Mouse (Mus musculus) intestine, embryonic 15.5 days (tissue): ENCODE measurements at regions not wholly inside any gene's neighbourhood (a gene's known extent, or its start where the extent isn't known, plus 50 kb on each side); places are given as distances from the start of the nearest gene placed in this dataset.

Experiments used
- ATAC-seq: fragments of 200-750 bp; cut with Nextera tagmentation; 2 replicates; pipeline ENCODE4 v1.8.0; 2017; ENCODE audit warnings: moderate TSS enrichment, moderate library complexity
- H3K27ac ChIP-seq: fragments of 300-500 bp; sonication (generic); 2 replicates; pipeline ENCODE4 v1.5.1; 2015; ENCODE audit warnings: mild to moderate bottlenecking, inconsistent platforms
- H3K27me3 ChIP-seq: fragments of 300-500 bp; sonication (generic); replicated peaks from 2 replicates; pipeline ENCODE4 v1.6.1; 2015; ENCODE audit warnings: inconsistent platforms
- H3K36me3 ChIP-seq: fragments of 300-500 bp; sonication (generic); 2 replicates; pipeline ENCODE4 v1.6.1; 2015; ENCODE audit warnings: inconsistent platforms
- H3K4me1 ChIP-seq: fragments of 300-500 bp; sonication (generic); replicated peaks from 2 replicates; pipeline ENCODE4 v1.6.1; 2015; ENCODE audit warnings: inconsistent platforms
- H3K4me2 ChIP-seq: fragments of 300-500 bp; sonication (generic); replicated peaks from 2 replicates; pipeline ENCODE4 v1.6.1; 2015; ENCODE audit warnings: mild to moderate bottlenecking, inconsistent platforms
- H3K4me3 ChIP-seq: fragments of 300-500 bp; sonication (generic); replicated peaks from 2 replicates; pipeline ENCODE4 v1.5.1; 2015; ENCODE audit warnings: inconsistent platforms
- H3K9ac ChIP-seq: fragments of 300-500 bp; sonication (generic); 2 replicates; pipeline ENCODE4 v1.6.1; 2015; ENCODE audit warnings: inconsistent platforms
- H3K9me3 ChIP-seq: fragments of 300-500 bp; sonication (generic); 2 replicates; pipeline ENCODE4 v1.6.1; 2016; ENCODE audit warnings: inconsistent platforms
- WGBS: fragments of 180-500 bp; shearing (Covaris S2); methylation state at CpG from one replicate; pipeline ENCODE4 v1.1.7; 2015; 5-methylcytosine and 5-hydroxymethylcytosine counted together

GRCm38 (mm10) chr4:55976265-55976664 lies 444.0 kb upstream of the Klf4 start:
- no peaks in the 10 kb centered on the region for H3K36me3 ChIP-seq
- no peak overlapping the region for H3K27ac ChIP-seq
- no peak overlapping the region for H3K4me2 ChIP-seq
- H3K27me3 ChIP-seq = no peaks in the 10 kb centered on the region
- no peak overlapping the region for H3K9ac ChIP-seq
- WGBS = 69% methylated on average over 2 of the region's 2 CpGs
- H3K9me3 ChIP-seq = no peaks in the 10 kb centered on the region
- no peak overlapping the region for H3K4me3 ChIP-seq
- no peaks in the 10 kb centered on the region for H3K4me1 ChIP-seq
- no peak for ATAC-seq

- WGBS = 68% methylated on average over 1 of the region's 1 CpGs
- ATAC-seq = no peak
- H3K4me2 ChIP-seq = no peak overlapping the region
- no peaks in the 10 kb centered on the region for H3K9me3 ChIP-seq
- H3K27ac ChIP-seq = no peak overlapping the region
- no peak overlapping the region for H3K4me3 ChIP-seq
- no peaks in the 10 kb centered on the region for H3K36me3 ChIP-seq
- no peaks in the 10 kb centered on the region for H3K27me3 ChIP-seq
- H3K9ac ChIP-seq = no peak overlapping the region
- H3K4me1 ChIP-seq = no peaks in the 10 kb centered on the region
Measured at GRCm38 (mm10) chr4:55973706-55974105, 441.4 kb upstream of the Klf4 start.

GRCm38 (mm10) chr4:55972235-55972819 lies 440.1 kb upstream of the Klf4 start:
- H3K4me2 ChIP-seq = no peak overlapping the region
- ATAC-seq = peak; percentile 55
- no peaks in the 10 kb centered on the region for H3K4me1 ChIP-seq
- H3K27ac ChIP-seq = peak overlapping the region; percentile 38; the same call in 1 of the 2 replicates
- H3K4me3 ChIP-seq = no peak overlapping the region
- no peaks in the 10 kb centered on the region for H3K9me3 ChIP-seq
- no peaks in the 10 kb centered on the region for H3K27me3 ChIP-seq
- 46% methylated on average over 7 of the region's 7 CpGs for WGBS
- no peak overlapping the region for H3K9ac ChIP-seq
- no peaks in the 10 kb centered on the region for H3K36me3 ChIP-seq

DNA sequence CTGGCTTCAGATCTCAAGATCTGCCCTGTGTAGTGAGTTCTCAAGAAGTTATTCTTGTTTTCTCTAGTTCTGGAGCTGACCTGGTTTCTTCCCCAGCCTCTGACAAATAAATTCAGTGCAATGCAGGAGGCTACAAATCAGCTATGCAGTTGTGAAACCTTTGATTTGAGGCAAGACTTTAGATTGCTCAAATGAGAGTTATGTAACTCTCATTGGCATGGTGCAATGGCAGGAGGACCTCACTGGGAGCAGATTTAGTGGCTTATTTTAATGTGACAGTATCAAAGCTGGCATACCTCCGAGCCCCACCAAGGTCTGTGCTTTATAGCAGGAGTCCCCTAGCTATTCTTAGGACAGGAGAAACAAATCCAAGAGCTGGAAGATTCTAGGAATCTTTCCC lies 427.8 kb upstream of the Klf4 start:
- H3K4me2 ChIP-seq = no peak overlapping the region
- no peak overlapping the region for H3K9ac ChIP-seq
- no peaks in the 10 kb centered on the region for H3K4me1 ChIP-seq
- H3K27ac ChIP-seq = no peak overlapping the region
- H3K36me3 ChIP-seq = no peaks in the 10 kb centered on the region
- WGBS = 89% methylated on average over 1 of the region's 1 CpGs
- no peak for ATAC-seq
- H3K27me3 ChIP-seq = no peaks in the 10 kb centered on the region
- H3K9me3 ChIP-seq = no peaks in the 10 kb centered on the region
- H3K4me3 ChIP-seq = no peak overlapping the region

GRCm38 (mm10) chr4:55953701-55954100 lies 421.4 kb upstream of the Klf4 start:
- Histone ChIP-seq H3K27me3 (no peaks in the 10 kb centered on the region), H3K9me3 (no peaks in the 10 kb centered on the region), H3K4me3 (no peak overlapping the region), H3K4me2 (no peak overlapping the region), H3K9ac (no peak overlapping the region), H3K4me1 (no peaks in the 10 kb centered on the region), H3K36me3 (no peaks in the 10 kb centered on the region), H3K27ac (no peak overlapping the region)
- no peak for ATAC-seq
- WGBS = 93% methylated on average over 1 of the region's 1 CpGs

GRCm38 (mm10) chr4:55952220-55952619 lies 420.0 kb upstream of the Klf4 start:
- no peak overlapping the region for H3K4me2 ChIP-seq
- no peak overlapping the region for H3K4me3 ChIP-seq
- no peaks in the 10 kb centered on the region for H3K4me1 ChIP-seq
- no peaks in the 10 kb centered on the region for H3K9me3 ChIP-seq
- no peaks in the 10 kb centered on the region for H3K27me3 ChIP-seq
- no peak for ATAC-seq
- WGBS = 69% methylated on average over 3 of the region's 3 CpGs
- H3K36me3 ChIP-seq = no peaks in the 10 kb centered on the region
- H3K27ac ChIP-seq = no peak overlapping the region
- H3K9ac ChIP-seq = no peak overlapping the region

GRCm38 (mm10) chr4:55941423-55941822 lies 409.2 kb upstream of the Klf4 start:
- no peaks in the 10 kb centered on the region for H3K4me1 ChIP-seq
- no peaks in the 10 kb centered on the region for H3K27me3 ChIP-seq
- no peak overlapping the region for H3K27ac ChIP-seq
- no peaks in the 10 kb centered on the region for H3K36me3 ChIP-seq
- no peak overlapping the region for H3K4me2 ChIP-seq
- ATAC-seq = no peak
- no peaks in the 10 kb centered on the region for H3K9me3 ChIP-seq
- WGBS = 49% methylated on average over 1 of the region's 1 CpGs
- H3K4me3 ChIP-seq = no peak overlapping the region
- H3K9ac ChIP-seq = no peak overlapping the region

DNA sequence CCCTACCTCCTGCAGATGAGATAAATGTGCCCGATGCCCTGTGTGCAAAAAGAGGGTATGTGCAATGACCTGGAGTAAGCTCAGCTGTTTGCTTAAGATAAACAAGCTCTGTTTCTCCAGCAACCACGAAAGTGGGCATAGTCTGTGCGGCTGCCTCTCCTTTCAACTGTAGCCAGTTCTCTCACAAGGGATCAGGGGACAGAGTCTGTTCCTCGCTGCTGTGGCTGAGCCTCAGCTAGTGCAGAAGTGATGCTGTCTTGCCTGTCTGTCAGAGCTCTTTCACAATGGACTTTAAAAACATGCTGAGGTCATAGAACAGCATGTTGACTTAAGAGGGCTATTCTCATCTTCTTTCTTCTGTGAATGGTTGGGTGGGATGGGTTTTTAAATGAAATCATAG lies 406.1 kb upstream of the Klf4 start:
- Histone ChIP-seq H3K9ac (no peak overlapping the region), H3K4me3 (no peak overlapping the region), H3K9me3 (no peaks in the 10 kb centered on the region), H3K27me3 (no peaks in the 10 kb centered on the region), H3K36me3 (no peaks in the 10 kb centered on the region), H3K4me2 (no peak overlapping the region), H3K27ac (no peak overlapping the region), H3K4me1 (no peaks in the 10 kb centered on the region)
- 40% methylated on average over 4 of the region's 4 CpGs for WGBS
- no peak for ATAC-seq

DNA sequence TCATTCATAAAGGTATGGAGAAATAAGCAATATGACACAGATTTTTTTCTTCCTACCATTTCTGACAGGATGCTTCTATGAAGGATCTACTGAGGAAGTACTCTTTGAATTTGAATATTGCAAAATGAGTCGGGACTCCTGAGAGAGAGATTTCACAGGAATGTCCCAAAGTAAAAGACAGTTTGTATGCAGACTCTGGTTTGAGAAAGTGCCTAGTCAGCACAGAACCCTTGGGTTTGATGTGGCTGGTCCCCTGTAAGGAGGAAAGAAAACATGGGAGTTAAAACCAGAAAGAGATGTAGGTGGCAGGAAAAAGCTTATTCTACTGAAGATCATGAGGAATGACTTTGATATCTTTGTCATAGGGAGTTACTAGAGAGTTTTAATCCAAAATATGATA lies 405.6 kb upstream of the Klf4 start:
- ATAC-seq = no peak
- Histone ChIP-seq H3K4me1 (no peaks in the 10 kb centered on the region), H3K9me3 (no peaks in the 10 kb centered on the region), H3K9ac (no peak overlapping the region), H3K36me3 (no peaks in the 10 kb centered on the region), H3K27ac (no peak overlapping the region), H3K4me2 (no peak overlapping the region), H3K27me3 (no peaks in the 10 kb centered on the region), H3K4me3 (no peak overlapping the region)
- 65% methylated on average over 1 of the region's 1 CpGs for WGBS

DNA sequence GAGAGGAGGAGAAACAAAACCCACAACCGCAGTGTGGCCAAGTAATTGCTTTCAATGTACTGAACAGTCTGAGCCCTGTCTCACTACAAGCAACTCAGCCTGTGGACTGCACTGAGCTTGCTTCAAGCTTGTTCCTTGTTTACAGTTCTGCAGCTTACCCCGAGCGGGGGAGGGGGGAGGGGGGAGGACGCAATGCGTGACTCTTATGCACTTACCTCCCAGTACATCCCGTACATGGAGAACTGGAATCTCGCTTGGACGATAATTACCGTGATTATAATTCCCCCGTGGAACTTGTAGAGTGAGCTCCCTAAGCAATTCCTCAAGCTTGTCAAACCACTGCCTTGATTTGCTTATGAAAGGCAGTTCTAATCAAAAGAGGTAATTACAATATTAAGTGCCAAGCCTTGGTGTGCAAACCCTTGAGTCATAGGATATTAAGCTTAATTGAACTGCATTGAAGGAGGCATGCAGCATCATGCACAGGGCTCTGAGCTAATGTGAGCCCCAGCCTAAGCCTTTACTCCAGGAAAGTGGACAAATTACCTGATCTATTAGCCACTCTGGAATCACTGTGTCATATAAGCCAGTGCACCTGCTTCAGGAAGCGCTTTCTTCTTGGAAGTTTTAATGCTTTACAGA lies 397.0 kb upstream of the Klf4 start:
- 47% methylated on average over 11 of the region's 11 CpGs for WGBS
- Histone ChIP-seq H3K9ac (no peak overlapping the region), H3K27ac (no peak overlapping the region), H3K9me3 (no peaks in the 10 kb centered on the region), H3K27me3 (no peaks in the 10 kb centered on the region), H3K4me2 (no peak overlapping the region), H3K4me3 (no peak overlapping the region), H3K4me1 (no peaks in the 10 kb centered on the region), H3K36me3 (no peaks in the 10 kb centered on the region)
- no peak for ATAC-seq

GRCm38 (mm10) chr4:55928670-55929069 lies 396.4 kb upstream of the Klf4 start:
- Histone ChIP-seq H3K9me3 (no peaks in the 10 kb centered on the region), H3K4me3 (no peak overlapping the region), H3K36me3 (no peaks in the 10 kb centered on the region), H3K27me3 (no peaks in the 10 kb centered on the region), H3K4me1 (no peaks in the 10 kb centered on the region), H3K9ac (no peak overlapping the region), H3K4me2 (no peak overlapping the region), H3K27ac (no peak overlapping the region)
- WGBS = 83% methylated on average over 11 of the region's 11 CpGs
- no peak for ATAC-seq

- ATAC-seq = no peak
- Histone ChIP-seq H3K9me3 (no peaks in the 10 kb centered on the region), H3K27ac (no peak overlapping the region), H3K4me3 (no peak overlapping the region), H3K27me3 (no peaks in the 10 kb centered on the region), H3K4me2 (no peak overlapping the region), H3K36me3 (no peaks in the 10 kb centered on the region), H3K9ac (no peak overlapping the region), H3K4me1 (no peaks in the 10 kb centered on the region)
- WGBS = 83% methylated on average over 6 of the region's 6 CpGs
Measured at GRCm38 (mm10) chr4:55928196-55928595, 395.9 kb upstream of the Klf4 start.

- H3K4me1 ChIP-seq = no peaks in the 10 kb centered on the region
- ATAC-seq = no peak
- H3K9ac ChIP-seq = no peak overlapping the region
- H3K27me3 ChIP-seq = no peaks in the 10 kb centered on the region
- H3K36me3 ChIP-seq = no peaks in the 10 kb centered on the region
- H3K9me3 ChIP-seq = no peaks in the 10 kb centered on the region
- H3K4me3 ChIP-seq = no peak overlapping the region
- no peak overlapping the region for H3K4me2 ChIP-seq
- WGBS = 73% methylated on average over 4 of the region's 4 CpGs
- no peak overlapping the region for H3K27ac ChIP-seq
Measured at GRCm38 (mm10) chr4:55927391-55927790, 395.1 kb upstream of the Klf4 start.
